ENCODE assay signal across 9 mouse cellular contexts in the genomic region with DNA sequence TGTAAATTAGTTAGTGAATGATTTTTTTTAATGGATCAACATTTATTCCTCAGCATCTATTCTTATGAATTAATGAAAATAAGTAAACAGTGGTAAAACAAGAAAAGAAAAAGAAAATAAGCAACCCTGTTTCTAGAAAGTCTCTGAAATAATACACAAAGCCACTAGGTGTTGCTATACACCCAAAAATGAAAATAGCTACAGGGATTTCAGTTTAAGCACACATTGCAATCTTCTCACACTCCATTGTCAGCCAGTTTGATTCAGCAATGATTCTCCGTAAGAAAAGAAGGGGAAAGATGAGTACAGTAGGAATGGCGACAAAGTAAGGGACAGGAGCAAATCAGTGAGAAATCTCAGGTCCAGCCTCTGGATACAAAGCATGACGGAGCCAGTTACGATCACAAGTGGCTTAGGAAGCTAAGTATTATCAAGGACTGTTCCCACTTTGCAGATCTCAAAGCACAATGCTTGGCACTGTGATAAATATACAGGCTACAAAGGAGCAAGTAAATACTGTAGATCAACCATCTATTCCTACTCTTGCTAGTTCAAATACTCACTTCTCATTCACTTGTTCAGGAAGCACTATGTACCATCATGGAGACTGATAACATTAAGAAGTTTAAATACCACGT.
DNase-seq lines count a peak whose midpoint lies in the region; ATAC-seq and TF ChIP-seq lines count a peak whose summit lies in the region.
"Had no signal": no experiment of that assay in that cellular context is flagged by ENCODE, and none has a peak within 500 bp of the region (broad histone marks: within the 10 kb centered on the region; RNA-seq: fewer than 3 reads in every experiment).

No protein-coding gene starts in this region.

- H3K27me3 ChIP-seq in heart, embryonic 13.5 days (replicated peaks): no peaks in the 10 kb centered on the region
- H3K27me3 ChIP-seq in heart, embryonic 11.5 days (ENCODE audit: control insufficient read depth, insufficient read depth, low read length): no peaks in the 10 kb centered on the region
- no peaks in the 10 kb centered on the region for H3K27me3 ChIP-seq in forebrain, postnatal 0 days (ENCODE audit: insufficient read depth, low read length)
- H3K27me3 ChIP-seq in neural tube, embryonic 14.5 days (ENCODE audit: control insufficient read depth, insufficient read depth, low read length): no peaks in the 10 kb centered on the region
- H3K27me3 ChIP-seq: stomach, embryonic 15.5 days had no signal

- H3K36me3 ChIP-seq in heart, embryonic 13.5 days: peaks cover 3% of the 10 kb centered on the region
- no peaks in the 10 kb centered on the region for H3K36me3 ChIP-seq in heart, embryonic 11.5 days (ENCODE audit: control insufficient read depth, insufficient read depth, low read length)
- no peaks in the 10 kb centered on the region for H3K36me3 ChIP-seq in forebrain, postnatal 0 days (ENCODE audit: insufficient read depth)
- H3K36me3 ChIP-seq in neural tube, embryonic 14.5 days (ENCODE audit: control insufficient read depth, insufficient read depth, low read length): no peaks in the 10 kb centered on the region
- H3K36me3 ChIP-seq: stomach, embryonic 15.5 days had no signal

- 0 out of 2 replicates have a peak overlapping the region, but pooled peaks have one; percentile 1 for H3K9ac ChIP-seq in heart, embryonic 13.5 days
- H3K9ac ChIP-seq in heart, embryonic 11.5 days (ENCODE audit: low read depth, low read length): no peak overlapping the region
- no peak overlapping the region for H3K9ac ChIP-seq in forebrain, postnatal 0 days
- no peak overlapping the region for H3K9ac ChIP-seq in neural tube, embryonic 14.5 days (replicated peaks; ENCODE audit: low read depth, low read length)
- H3K9ac ChIP-seq: stomach, embryonic 15.5 days had no signal

- no peak overlapping the region for H3K4me2 ChIP-seq in heart, embryonic 13.5 days
- H3K4me2 ChIP-seq in heart, embryonic 11.5 days: no peak overlapping the region
- H3K4me2 ChIP-seq in forebrain, postnatal 0 days (ENCODE audit: low read depth): 0 out of 2 replicates have a peak overlapping the region, but pooled peaks have one; percentile 1
- no peak overlapping the region for H3K4me2 ChIP-seq in neural tube, embryonic 14.5 days (ENCODE audit: low read depth, low read length)
- H3K4me2 ChIP-seq: stomach, embryonic 15.5 days had no signal

- intact Hi-C loops in heart, postnatal 36 days (cut with DNase I): loop anchor here (2.0 to 10.0 kb wide), 5 partner anchors 38 to 482 kb away; a partner anchor contains a TSS

- H3K27ac ChIP-seq in heart, embryonic 13.5 days (replicated peaks): no peak overlapping the region
- H3K27ac ChIP-seq in heart, embryonic 11.5 days (ENCODE audit: low read depth, low read length): no peak overlapping the region
- H3K27ac ChIP-seq in forebrain, postnatal 0 days (ENCODE audit: low read depth, low read length): no peak overlapping the region
- H3K27ac ChIP-seq in neural tube, embryonic 14.5 days (ENCODE audit: low read depth, low read length): no peak overlapping the region
- H3K27ac ChIP-seq: stomach, embryonic 15.5 days had no signal

- no peaks in the 10 kb centered on the region for H3K9me3 ChIP-seq in heart, embryonic 13.5 days
- no peaks in the 10 kb centered on the region for H3K9me3 ChIP-seq in heart, embryonic 11.5 days (replicated peaks; ENCODE audit: control insufficient read depth, low read length)
- no peaks in the 10 kb centered on the region for H3K9me3 ChIP-seq in forebrain, postnatal 0 days (ENCODE audit: low read length)
- no peaks in the 10 kb centered on the region for H3K9me3 ChIP-seq in neural tube, embryonic 14.5 days (ENCODE audit: control insufficient read depth, low read length)
- H3K9me3 ChIP-seq: stomach, embryonic 15.5 days had no signal

- DNase-seq in right cerebral cortex, postnatal 25 days: peak; percentile 19
- DNase-seq in right cerebral cortex, postnatal 36 days (ENCODE audit: low spot score in 2 of 2): no peak
- peak; percentile 76 for DNase-seq in forebrain, postnatal 0 days
- no peak for DNase-seq in urinary bladder, adult 2 months (ENCODE audit: low spot score)
- no peak for DNase-seq in heart, postnatal 36 days

- 61% methylated on average over 5 of the region's 5 CpGs for WGBS in heart, embryonic 13.5 days
- 65% methylated on average over 5 of the region's 5 CpGs for WGBS in heart, embryonic 11.5 days (ENCODE audit: insufficient replicate concordance)
- WGBS in forebrain, postnatal 0 days: 55% methylated on average over 5 of the region's 5 CpGs
- 76% methylated on average over 5 of the region's 5 CpGs for WGBS in neural tube, embryonic 14.5 days

- no peak overlapping the region for H3K4me3 ChIP-seq in heart, embryonic 13.5 days
- no peak overlapping the region for H3K4me3 ChIP-seq in heart, embryonic 11.5 days (ENCODE audit: low read depth, low read length)
- H3K4me3 ChIP-seq in forebrain, postnatal 0 days (ENCODE audit: low read depth, low read length): no peak overlapping the region
- no peak overlapping the region for H3K4me3 ChIP-seq in neural tube, embryonic 14.5 days (ENCODE audit: low read depth, low read length)
- H3K4me3 ChIP-seq: stomach, embryonic 15.5 days had no signal

- TF ChIP-seq CTCF in forebrain, postnatal 0 days (IDR thresholded peaks at IDR 0.05; ENCODE audit: low read depth): peak; percentile 79

- ATAC-seq in heart, embryonic 13.5 days (ENCODE audit: extremely low read depth, insufficient number of reproducible peaks, low FRiP score, low TSS enrichment): no peak
- ATAC-seq in heart, embryonic 11.5 days (replicated peaks; ENCODE audit: insufficient number of reproducible peaks, low FRiP score, low TSS enrichment): no peak
- peak; percentile 84 for ATAC-seq in forebrain, postnatal 0 days
- peak; percentile 58 for ATAC-seq in neural tube, embryonic 14.5 days (ENCODE audit: low read depth)

- H3K4me1 ChIP-seq in heart, embryonic 13.5 days: no peaks in the 10 kb centered on the region
- H3K4me1 ChIP-seq in heart, embryonic 11.5 days (ENCODE audit: control insufficient read depth, insufficient read depth, low read length): no peaks in the 10 kb centered on the region
- no peaks in the 10 kb centered on the region for H3K4me1 ChIP-seq in forebrain, postnatal 0 days (ENCODE audit: insufficient read depth)
- no peaks in the 10 kb centered on the region for H3K4me1 ChIP-seq in neural tube, embryonic 14.5 days (ENCODE audit: control insufficient read depth, insufficient read depth, low read length)
- H3K4me1 ChIP-seq: stomach, embryonic 15.5 days had no signal

Comparison
In these comparisons a context has a peak if more than half of its experiments do, and no peak if none do; other contexts are left out.
1. DNase-seq: peak in right cerebral cortex, postnatal 25 days (single experiment) and forebrain, postnatal 0 days (single experiment); none in right cerebral cortex, postnatal 36 days (0 of 2), urinary bladder, adult 2 months (single experiment) and heart, postnatal 36 days (0 of 2).
2. ATAC-seq: peak in forebrain, postnatal 0 days (single experiment) and neural tube, embryonic 14.5 days (single experiment); none in heart, embryonic 13.5 days (single experiment) and heart, embryonic 11.5 days (single experiment).